ENCODE assay signal across 8 mouse cellular contexts in genomic region chr19:44106831-44107660, GRCm38 (mm10). TPM values are rescaled to one million over a fixed set of nuclear protein-coding genes. Genes with fewer than 3 reads are reported as not detected.
DNase-seq lines count a peak whose midpoint lies in the region; ATAC-seq lines count a peak whose summit lies in the region.

Gene Chuk, minus strand, starts transcription at chr19:44107480.

- peaks cover 21% of the 10 kb centered on the region for H3K4me1 ChIP-seq in hindbrain, embryonic 12.5 days

- peak within 1 kb of the TSS; percentile 78 for H3K4me2 ChIP-seq in hindbrain, embryonic 12.5 days (replicated peaks)

- H3K4me3 ChIP-seq in hindbrain, embryonic 12.5 days = peak within 1 kb of the TSS; percentile 88

- H3K36me3 ChIP-seq in hindbrain, embryonic 12.5 days = peaks cover 23% of the 10 kb centered on the region

- DNase-seq in NIH3T3 (ENCODE audit: low read depth) = peak; percentile 98
- DNase-seq in cerebellum, postnatal 10 days = peak; percentile 98
- DNase-seq in frontal cortex, postnatal 10 days (ENCODE audit: low spot score in 2 of 2) = peak; percentile 87 to 93
- peak; percentile 93 to 96 for DNase-seq in layer of hippocampus, postnatal 14 days (ENCODE audit: low spot score in 2 of 2)
- DNase-seq in lung, postnatal 14 days = peak; percentile 99
- peak; percentile 93 for DNase-seq in retina, adult 2 months (ENCODE audit: low read depth, low spot score)
- peak; percentile 92 to 94 for DNase-seq in thymus, postnatal 36 days

- H3K27me3 ChIP-seq in hindbrain, embryonic 12.5 days = no peaks in the 10 kb centered on the region

- no peaks in the 10 kb centered on the region for H3K9me3 ChIP-seq in hindbrain, embryonic 12.5 days (replicated peaks)

- peak within 1 kb of the TSS; percentile 96 for H3K9ac ChIP-seq in hindbrain, embryonic 12.5 days

- ATAC-seq in hindbrain, embryonic 12.5 days (ENCODE audit: low FRiP score) = peak; percentile 97

- 1% methylated on average over 67 of the region's 67 CpGs for WGBS in hindbrain, embryonic 12.5 days

- peak within 1 kb of the TSS; percentile 72 for H3K27ac ChIP-seq in hindbrain, embryonic 12.5 days

RNA-seq across cellular contexts. Expression of gene Chuk, which starts in this region (rescaled TPM):
- 64.8 and 66.2 TPM in 2 replicates for polyA plus RNA-seq in hindbrain, embryonic 12.5 days (2016; fragmentation: Nextera tagmentation; extraction: Ambion mirVana)
- total RNA-seq in layer of hippocampus, postnatal 14 days (2021) = 10 to 100 TPM; 42.4 to 53.2 TPM

Comparison
In these comparisons a context has a peak if more than half of its experiments do, and no peak if none do; other contexts are left out.
1. Peak in every context shown above with its lines: DNase-seq, ATAC-seq, H3K4me3 ChIP-seq and H3K27ac ChIP-seq.